Mouse (Mus musculus): ENCODE measurements around the gene Vav3. TPM values are rescaled to one million over a fixed set of nuclear protein-coding genes. Genes with fewer than 3 reads are reported as not detected.

Vav3 gene
- polyA plus RNA-seq, 1 experiment, result 1.7 TPM

DNA sequence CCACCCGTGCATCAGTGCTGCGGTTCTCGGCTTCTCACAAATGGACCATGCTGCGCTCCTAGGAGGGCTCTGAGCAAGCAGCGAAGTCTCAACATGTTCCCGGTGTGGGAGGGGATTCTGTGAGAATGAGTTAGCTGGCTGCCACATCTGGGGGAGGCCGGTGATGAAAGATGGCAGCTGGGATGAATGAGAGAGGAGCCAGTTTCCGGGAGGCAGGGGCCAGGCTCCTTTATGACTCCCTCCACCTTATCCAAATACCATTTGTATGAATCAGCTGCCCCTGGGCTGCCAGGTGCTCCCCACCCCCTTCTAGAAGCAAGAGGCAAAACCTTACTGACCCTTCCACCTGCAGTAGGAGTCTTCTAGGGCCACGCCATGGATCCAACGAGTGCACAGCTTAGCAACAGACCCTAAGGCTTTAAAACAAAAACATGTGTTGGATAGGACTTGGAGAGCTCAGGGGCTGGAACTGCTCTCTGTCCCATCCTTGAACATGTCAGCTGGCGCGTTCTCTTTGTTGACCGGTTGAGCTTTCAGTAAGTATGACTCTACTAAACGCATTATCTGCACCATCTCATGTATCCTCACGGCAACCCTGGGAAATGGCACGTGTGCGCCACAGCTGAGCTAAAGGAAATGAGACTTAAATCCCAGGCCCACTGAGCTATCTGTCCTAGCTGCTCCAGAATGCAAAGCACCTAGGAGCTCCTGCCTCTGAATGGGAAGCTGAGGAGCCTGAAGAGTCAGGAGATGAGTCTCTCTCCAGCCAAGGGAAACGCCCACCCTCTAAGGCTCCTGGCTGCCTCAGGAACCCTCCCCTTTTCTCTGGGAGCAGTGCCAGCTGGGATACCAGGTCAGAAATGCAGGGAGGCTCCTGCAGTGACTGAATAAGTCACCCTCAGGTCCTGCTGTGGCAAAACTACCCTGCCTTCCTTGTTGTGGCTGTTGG is 30.9 kb upstream of the Vav3 start:
- TF ChIP-seq CTCF (IDR thresholded peaks at IDR 0.05; ENCODE audit: extremely low read depth, insufficient read depth, insufficient read length, insufficient replicate concordance), result no peak
- no peak for TF ChIP-seq POLR2A (IDR thresholded peaks at IDR 0.05; ENCODE audit: low read depth, low read length)
- WGBS, result 94% methylated on average over 18 of the region's 18 CpGs
- DNase-seq (ENCODE audit: low read depth in 1 of 2, low spot score in 2 of 2), result no peak
- no peak overlapping the region for H3K27ac ChIP-seq (ENCODE audit: insufficient read depth, low read length)
- H3K27me3 ChIP-seq (ENCODE audit: control insufficient read depth, insufficient read depth, low read length), result no peaks in the 10 kb centered on the region
- H3K4me3 ChIP-seq (ENCODE audit: extremely low read depth, insufficient read depth, insufficient read length), result no peak overlapping the region
- H3K36me3 ChIP-seq (ENCODE audit: control insufficient read depth, insufficient read depth, low read length), result no peaks in the 10 kb centered on the region
- H3K4me1 ChIP-seq (ENCODE audit: control insufficient read depth, insufficient read depth, insufficient read length), result no peaks in the 10 kb centered on the region

DNA sequence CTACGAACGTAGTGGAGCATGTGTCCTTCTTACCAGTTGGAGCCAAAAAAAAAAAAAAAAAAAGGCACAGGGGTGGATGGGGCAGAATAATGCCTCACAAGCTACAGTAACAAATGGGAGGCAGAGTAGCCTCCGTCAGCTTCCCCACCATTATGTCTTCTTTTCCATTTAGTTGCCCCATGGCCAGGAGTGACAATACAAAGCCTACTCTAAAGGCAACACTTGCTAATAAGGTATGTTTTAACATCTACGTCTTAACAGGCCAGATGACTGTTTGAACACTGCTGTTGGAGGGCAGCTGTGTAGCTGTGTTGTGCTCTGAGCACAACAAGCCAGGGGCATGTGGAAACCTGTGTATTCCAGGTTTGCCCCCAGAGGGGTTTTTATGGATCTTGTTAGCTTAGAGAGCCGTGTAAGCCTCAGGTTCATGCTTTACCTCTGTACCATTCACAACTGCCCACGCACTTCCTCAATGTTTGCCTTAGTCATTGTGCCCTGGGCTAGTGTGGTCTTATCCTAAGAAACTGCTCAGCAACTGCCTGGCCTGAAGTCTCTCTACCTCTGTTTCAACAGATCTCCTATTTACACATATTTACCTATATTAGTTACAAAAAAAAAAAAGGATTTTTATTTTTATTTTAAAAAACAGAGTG is 29.2 kb upstream of the Vav3 start:
- H3K27ac ChIP-seq (ENCODE audit: insufficient read depth, low read length), result no peak overlapping the region
- DNase-seq (ENCODE audit: low read depth in 1 of 2, low spot score in 2 of 2), result no peak
- H3K4me3 ChIP-seq (ENCODE audit: extremely low read depth, insufficient read depth, insufficient read length), result no peak overlapping the region
- H3K27me3 ChIP-seq (ENCODE audit: control insufficient read depth, insufficient read depth, low read length), result no peaks in the 10 kb centered on the region
- WGBS, result 67% methylated on average over 6 of the region's 6 CpGs
- H3K36me3 ChIP-seq (ENCODE audit: control insufficient read depth, insufficient read depth, low read length), result no peaks in the 10 kb centered on the region
- TF ChIP-seq CTCF (IDR thresholded peaks at IDR 0.05; ENCODE audit: extremely low read depth, insufficient read depth, insufficient read length, insufficient replicate concordance) (no peak), POLR2A (IDR thresholded peaks at IDR 0.05; ENCODE audit: low read depth, low read length) (no peak)
- H3K4me1 ChIP-seq (ENCODE audit: control insufficient read depth, insufficient read depth, insufficient read length), result no peaks in the 10 kb centered on the region

DNA sequence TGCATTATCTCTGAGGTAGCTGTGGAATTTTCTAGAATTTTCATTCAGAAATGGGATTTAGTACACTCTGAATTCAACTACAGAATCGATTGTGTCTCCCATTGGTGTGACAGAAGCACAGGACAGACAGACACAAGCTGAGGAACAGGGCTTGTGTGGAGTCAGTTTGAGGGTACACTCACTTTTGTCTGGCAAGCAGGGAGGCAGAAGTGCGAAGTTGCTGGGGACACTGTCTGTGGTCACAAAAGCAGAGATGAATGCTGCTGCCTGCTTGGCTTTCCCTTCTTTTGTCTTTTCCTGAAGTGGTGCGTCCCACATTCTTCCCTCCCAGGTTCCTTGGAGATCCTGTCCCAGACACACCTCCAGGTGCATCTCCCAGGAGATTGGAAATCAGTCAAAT is 28.6 kb upstream of the Vav3 start:
- no peak for DNase-seq (ENCODE audit: low read depth in 1 of 2, low spot score in 2 of 2)
- Histone ChIP-seq H3K4me3 (ENCODE audit: extremely low read depth, insufficient read depth, insufficient read length) (no peak overlapping the region), H3K27ac (ENCODE audit: insufficient read depth, low read length) (no peak overlapping the region), H3K27me3 (ENCODE audit: control insufficient read depth, insufficient read depth, low read length) (no peaks in the 10 kb centered on the region), H3K4me1 (ENCODE audit: control insufficient read depth, insufficient read depth, insufficient read length) (no peaks in the 10 kb centered on the region), H3K36me3 (ENCODE audit: control insufficient read depth, insufficient read depth, low read length) (no peaks in the 10 kb centered on the region)
- TF ChIP-seq CTCF (IDR thresholded peaks at IDR 0.05; ENCODE audit: extremely low read depth, insufficient read depth, insufficient read length, insufficient replicate concordance), result no peak
- 70% methylated on average over 3 of the region's 3 CpGs for WGBS

DNA sequence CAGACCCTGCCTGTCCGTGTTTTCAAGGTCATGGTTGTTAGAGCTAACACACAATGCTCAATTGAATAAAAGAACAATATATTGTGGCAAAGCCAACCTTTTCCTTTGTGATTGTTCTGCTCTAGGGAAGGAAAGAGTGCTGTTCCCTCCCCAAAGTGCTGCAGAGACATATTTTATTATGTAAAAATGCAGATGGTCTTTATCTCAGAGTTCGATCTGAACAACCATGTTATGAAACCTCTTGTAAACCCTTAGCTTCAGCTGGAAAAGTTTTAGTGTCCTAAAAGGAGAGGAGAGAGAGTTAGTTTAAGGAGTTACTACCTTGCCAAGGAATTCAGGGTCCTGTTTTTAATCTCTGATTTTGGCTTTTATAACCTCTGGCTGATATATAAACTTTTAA is 27.0 kb upstream of the Vav3 start:
- Histone ChIP-seq H3K27ac (ENCODE audit: insufficient read depth, low read length) (no peak overlapping the region), H3K4me3 (ENCODE audit: extremely low read depth, insufficient read depth, insufficient read length) (no peak overlapping the region), H3K4me1 (ENCODE audit: control insufficient read depth, insufficient read depth, insufficient read length) (no peaks in the 10 kb centered on the region), H3K27me3 (ENCODE audit: control insufficient read depth, insufficient read depth, low read length) (no peaks in the 10 kb centered on the region), H3K36me3 (ENCODE audit: control insufficient read depth, insufficient read depth, low read length) (no peaks in the 10 kb centered on the region)
- WGBS, result 61% methylated on average over 2 of the region's 2 CpGs
- TF ChIP-seq POLR2A (IDR thresholded peaks at IDR 0.05; ENCODE audit: low read depth, low read length), result no peak
- no peak for TF ChIP-seq CTCF (IDR thresholded peaks at IDR 0.05; ENCODE audit: extremely low read depth, insufficient read depth, insufficient read length, insufficient replicate concordance)
- DNase-seq (ENCODE audit: low read depth in 1 of 2, low spot score in 2 of 2), result no peak

DNA sequence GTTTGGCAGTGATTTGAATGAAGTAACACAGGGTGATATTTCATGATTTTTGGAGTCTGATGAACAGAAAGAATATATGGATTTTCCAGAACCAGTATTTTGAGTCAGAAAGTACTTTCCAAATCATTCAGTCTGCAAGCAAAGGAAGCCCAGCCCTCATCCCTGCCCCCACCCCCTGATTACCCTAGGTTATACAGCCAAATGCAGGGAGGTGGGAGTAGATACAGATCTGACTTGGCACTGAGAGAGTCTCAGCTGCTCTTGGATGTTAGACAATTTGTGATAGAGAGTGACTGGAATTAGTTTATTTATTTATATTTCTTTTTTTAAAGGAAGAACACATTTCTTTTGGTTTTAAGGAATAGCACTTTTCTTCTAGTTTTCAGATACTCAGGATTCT is 18.2 kb upstream of the Vav3 start:
- TF ChIP-seq CTCF (IDR thresholded peaks at IDR 0.05; ENCODE audit: extremely low read depth, insufficient read depth, insufficient read length, insufficient replicate concordance), result no peak
- TF ChIP-seq POLR2A (IDR thresholded peaks at IDR 0.05; ENCODE audit: low read depth, low read length), result no peak
- no peaks in the 10 kb centered on the region for H3K36me3 ChIP-seq (ENCODE audit: control insufficient read depth, insufficient read depth, low read length)
- H3K4me1 ChIP-seq (ENCODE audit: control insufficient read depth, insufficient read depth, insufficient read length), result peaks cover 4% of the 10 kb centered on the region; the same call in 1 of the 2 replicates
- DNase-seq (ENCODE audit: low read depth in 1 of 2, low spot score in 2 of 2), result no peak
- H3K27ac ChIP-seq (ENCODE audit: insufficient read depth, low read length), result no peak overlapping the region
- no peaks in the 10 kb centered on the region for H3K27me3 ChIP-seq (ENCODE audit: control insufficient read depth, insufficient read depth, low read length)
- no peak overlapping the region for H3K4me3 ChIP-seq (ENCODE audit: extremely low read depth, insufficient read depth, insufficient read length)

DNA sequence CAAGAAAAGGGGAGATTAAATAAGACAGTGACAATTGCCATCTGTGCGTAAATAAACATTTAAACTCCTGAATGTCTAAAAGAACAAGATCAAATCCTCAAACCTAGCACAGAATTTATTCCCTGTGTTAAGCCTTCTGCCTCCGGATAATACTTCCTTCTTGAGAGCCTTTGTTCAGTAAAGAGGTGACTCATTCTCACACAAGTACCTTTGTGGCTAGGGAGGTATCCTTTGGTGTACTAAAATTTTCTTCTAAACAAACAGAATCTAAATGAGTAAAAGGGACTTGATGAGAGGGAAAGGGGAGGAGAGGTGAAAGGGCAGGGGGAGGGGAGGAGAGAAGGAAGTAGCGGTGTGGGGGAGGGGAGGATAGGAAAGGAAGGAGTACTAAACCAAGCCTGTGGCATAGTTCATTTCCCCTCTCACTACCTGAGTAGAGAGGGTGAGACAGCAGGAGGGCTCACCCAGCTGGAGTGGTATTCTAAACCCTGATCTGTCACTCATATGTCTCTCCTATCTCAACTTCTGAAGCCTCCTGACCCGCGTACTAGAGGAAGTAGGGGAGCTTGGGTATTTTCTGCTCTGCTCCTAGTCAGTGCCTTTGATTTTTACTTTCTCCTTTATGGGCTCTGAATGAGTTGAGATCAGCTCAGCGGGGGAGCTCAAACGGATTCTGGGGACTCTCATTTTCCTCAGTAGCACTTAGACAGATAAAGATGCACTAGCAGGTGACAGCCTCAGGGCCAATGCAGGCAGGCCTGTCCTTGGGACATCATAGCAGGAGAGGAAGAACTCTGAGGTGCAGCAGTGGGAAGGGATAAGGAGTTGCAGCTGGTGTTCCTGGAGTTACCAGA is 16.8 kb upstream of the Vav3 start:
- Histone ChIP-seq H3K27me3 (ENCODE audit: control insufficient read depth, insufficient read depth, low read length) (no peaks in the 10 kb centered on the region), H3K4me1 (ENCODE audit: control insufficient read depth, insufficient read depth, insufficient read length) (peaks cover 4% of the 10 kb centered on the region; the same call in 1 of the 2 replicates), H3K36me3 (ENCODE audit: control insufficient read depth, insufficient read depth, low read length) (no peaks in the 10 kb centered on the region), H3K27ac (ENCODE audit: insufficient read depth, low read length) (no peak overlapping the region), H3K4me3 (ENCODE audit: extremely low read depth, insufficient read depth, insufficient read length) (no peak overlapping the region)
- 30% methylated on average over 7 of the region's 7 CpGs for WGBS
- TF ChIP-seq CTCF (IDR thresholded peaks at IDR 0.05; ENCODE audit: extremely low read depth, insufficient read depth, insufficient read length, insufficient replicate concordance) (no peak), POLR2A (IDR thresholded peaks at IDR 0.05; ENCODE audit: low read depth, low read length) (no peak)
- peak in 1 of 2 experiments; percentile 16 for DNase-seq (ENCODE audit: low read depth in 1 of 2, low spot score in 2 of 2)
